Mouse (Mus musculus) megakaryocyte-erythroid progenitor cell, adult 5-6 weeks (primary cell): Measurements from ENCODE around the gene Dio3. TPM values are rescaled to one million over a fixed set of nuclear protein-coding genes. Genes with fewer than 3 reads are reported as not detected.

Source experiments
- ATAC-seq: replicated peaks from 2 replicates; pipeline ENCODE4 v1.8.0; 2016; ENCODE audit warnings: mild to moderate bottlenecking, inconsistent platforms; ENCODE audit not compliant: severe bottlenecking, poor library complexity, low FRiP score, low TSS enrichment
- total RNA-seq, 2 experiments: library from RNA; stranded (forward) in 1 of 2; stranded (reverse) in 1 of 2; fragments of 200-1000, 215-1000 nt in 1 of 2; fragments of >200 nt in 1 of 2; fragmentation: Nextera tagmentation in 1 of 2; gene quantifications; 2 replicates each; pipeline ENCODE4 v1.2.3; 2014 to 2017

Dio3 gene
- total RNA-seq, 2 experiments from 2014 or later = not detected

- no peak for ATAC-seq
These were observed 16.0 kb downstream of the Dio3 start for GRCm38 (mm10) chr12:110294891-110295290.

- no peak for ATAC-seq
These were observed 19.8 kb downstream of the Dio3 start for GRCm38 (mm10) chr12:110298653-110299052.

- no peak for ATAC-seq
These were observed 40.8 kb downstream of the Dio3 start for GRCm38 (mm10) chr12:110319696-110320095.

Other genes with a start within 250 kb of the Dio3 start
- 99.2 and 117 TPM in 2 replicates for gene Ppp2r5c, start 168.1 kb downstream of the Dio3 start, total RNA-seq (2014; fragmentation: Nextera tagmentation)
- gene Ppp2r5c, start 168.1 kb downstream of the Dio3 start, total RNA-seq (2017) = 223 and 234 TPM in 2 replicates